Mouse (Mus musculus): ENCODE results near the gene Zfp62.
A peak's percentile ranks its signal among the peaks of the same experiment; 100 is the strongest.

GRCm38 (mm10) chr11:49250422-49251379 is 47.6 kb downstream of the Zfp62 start:
- TF ChIP-seq CTCF (IDR thresholded peaks at IDR 0.05; ENCODE audit: low read depth) (peak; percentile 59), EP300 (IDR thresholded peaks at IDR 0.05; ENCODE audit: low read depth) (no peak)
